ENCODE assay signal across 9 mouse cellular contexts in genomic region chrX:169299579-169299978, GRCm38 (mm10). TPM values are rescaled to one million over a fixed set of nuclear protein-coding genes. Genes with fewer than 3 reads are reported as not detected.
A peak's percentile ranks its signal among the peaks of the same experiment; 100 is the strongest.
DNase-seq lines count a peak whose midpoint lies in the region; ATAC-seq and TF ChIP-seq lines count a peak whose summit lies in the region.
"Had no signal": no experiment of that assay in that cellular context is flagged by ENCODE, and none has a peak within 500 bp of the region (broad histone marks: within the 10 kb centered on the region; RNA-seq: fewer than 3 reads in every experiment).

No protein-coding gene starts in this region.

- ATAC-seq in neural tube, embryonic 15.5 days (ENCODE audit: low FRiP score): peak; percentile 73; the same call in 1 of the 2 replicates

- no peak overlapping the region for H3K4me2 ChIP-seq in neural tube, embryonic 15.5 days
- H3K4me2 ChIP-seq: liver, embryonic 15.5 days had no signal

- H3K4me1 ChIP-seq in liver, adult 2 months (ENCODE audit: control insufficient read depth, insufficient read depth, low read length): no peaks in the 10 kb centered on the region
- no peaks in the 10 kb centered on the region for H3K4me1 ChIP-seq in cortical plate, adult 2 months (ENCODE audit: control insufficient read depth, insufficient read depth, low read length)
- no peaks in the 10 kb centered on the region for H3K4me1 ChIP-seq in neural tube, embryonic 15.5 days
- H3K4me1 ChIP-seq: liver, embryonic 15.5 days had no signal

- H3K27ac ChIP-seq in liver, adult 2 months (replicated peaks; ENCODE audit: insufficient read depth, low read depth, low read length): no peak overlapping the region
- H3K27ac ChIP-seq in cortical plate, adult 2 months (ENCODE audit: insufficient read depth, low read length): no peak overlapping the region
- no peak overlapping the region for H3K27ac ChIP-seq in neural tube, embryonic 15.5 days (replicated peaks)
- H3K27ac ChIP-seq: liver, embryonic 15.5 days had no signal

- TF ChIP-seq CTCF in liver, adult 2 months (IDR thresholded peaks at IDR 0.05; ENCODE audit: low read depth, low read length): 0 out of 2 replicates have a peak, but pooled peaks have one; percentile 19
- TF ChIP-seq CTCF in cortical plate, adult 2 months (IDR thresholded peaks at IDR 0.05; ENCODE audit: extremely low read depth, insufficient read depth, low read length): peak; percentile 60; the same call in 1 of the 2 replicates

- H3K9me3 ChIP-seq in neural tube, embryonic 15.5 days (replicated peaks): no peaks in the 10 kb centered on the region
- H3K9me3 ChIP-seq: liver, embryonic 15.5 days had no signal

- H3K9ac ChIP-seq in liver, adult 2 months (ENCODE audit: low read depth, low read length): no peak overlapping the region
- H3K9ac ChIP-seq in neural tube, embryonic 15.5 days (replicated peaks): no peak overlapping the region
- H3K9ac ChIP-seq: liver, embryonic 15.5 days had no signal

- no peak for TF ChIP-seq POLR2A in liver, adult 2 months (IDR thresholded peaks at IDR 0.05; ENCODE audit: extremely low read depth, insufficient read depth, low read length)
- TF ChIP-seq POLR2A in cortical plate, adult 2 months (IDR thresholded peaks at IDR 0.05; ENCODE audit: extremely low read depth, insufficient read depth, low read length): no peak

- no peaks in the 10 kb centered on the region for H3K27me3 ChIP-seq in liver, adult 2 months (ENCODE audit: control insufficient read depth, insufficient read depth, low read length)
- H3K27me3 ChIP-seq in neural tube, embryonic 15.5 days (replicated peaks): no peaks in the 10 kb centered on the region; the same call in 1 of the 2 replicates
- H3K27me3 ChIP-seq: liver, embryonic 15.5 days had no signal

- DNase-seq in gastrocnemius, adult 18-20 months (ENCODE audit: low spot score): peak; percentile 17
- DNase-seq in gastrocnemius, postnatal 10 days: no peak
- DNase-seq in liver, adult 2 months (ENCODE audit: extremely low read depth, low read depth, low spot score): peak; percentile 34
- no peak for DNase-seq in liver
- no peak for DNase-seq in adrenal gland, adult 2 months
- no peak for DNase-seq in adrenal gland, postnatal 36 days

- no peak overlapping the region for H3K4me3 ChIP-seq in liver, adult 2 months (ENCODE audit: insufficient read depth, low read depth, low read length)
- H3K4me3 ChIP-seq in cortical plate, adult 2 months (ENCODE audit: insufficient read depth, low read length): no peak overlapping the region
- H3K4me3 ChIP-seq in neural tube, embryonic 15.5 days (replicated peaks): no peak overlapping the region
- H3K4me3 ChIP-seq: liver, embryonic 15.5 days had no signal

- 75% methylated on average over 4 of the region's 4 CpGs for WGBS in liver, adult 2 months
- 78% methylated on average over 4 of the region's 4 CpGs for WGBS in neural tube, embryonic 15.5 days

- no peaks in the 10 kb centered on the region for H3K79me2 ChIP-seq in liver, adult 2 months (ENCODE audit: control insufficient read depth, insufficient read depth, low read length)

- H3K36me3 ChIP-seq in liver, adult 2 months (ENCODE audit: control insufficient read depth, insufficient read depth, low read length): no peaks in the 10 kb centered on the region
- no peaks in the 10 kb centered on the region for H3K36me3 ChIP-seq in neural tube, embryonic 15.5 days
- H3K36me3 ChIP-seq: liver, embryonic 15.5 days had no signal

RNA-seq across cellular contexts. Expression of gene Hccs, which starts 20.6 kb away (rescaled TPM):
- total RNA-seq in gastrocnemius, adult 18-20 months (2021): 10 to 100 TPM; 26.3 to 28.2 TPM
- total RNA-seq in gastrocnemius, postnatal 10 days (2021): 10 to 100 TPM; 22.5 to 24.9 TPM
- 9.3 and 9.6 TPM in 2 replicates for total RNA-seq in liver, adult 2 months (2014; rRNA removed)
- 4.9 and 5.0 TPM in 2 replicates for polyA plus RNA-seq in liver, adult 2 months (2012; rRNA removed)
- polyA plus RNA-seq in cortical plate, adult 2 months (2012; rRNA removed): 22.7 and 22.8 TPM in 2 replicates
- polyA plus RNA-seq in neural tube, embryonic 15.5 days (2015; fragmentation: Nextera tagmentation; extraction: Ambion mirVana): 38.0 and 38.8 TPM in 2 replicates
- 10 to 100 TPM; 24.6 to 27.1 TPM for total RNA-seq in adrenal gland, adult 2 months (2021)
- polyA plus RNA-seq in adrenal gland, adult 2 months (2012; rRNA removed): 7.0 and 9.0 TPM in 2 replicates
- 10 to 100 TPM; 26.2 to 27.8 TPM for total RNA-seq in adrenal gland, postnatal 36 days (2021)

Comparison
In these comparisons a context has a peak if more than half of its experiments do, and no peak if none do; other contexts are left out.
1. DNase-seq: peak in gastrocnemius, adult 18-20 months (single experiment) and liver, adult 2 months (single experiment); none in gastrocnemius, postnatal 10 days (single experiment), liver (single experiment), adrenal gland, adult 2 months (single experiment) and adrenal gland, postnatal 36 days (0 of 2).